Mouse (Mus musculus) bone marrow, adult 2 months (tissue): Measurements from ENCODE around the gene Ercc4. TPM values are rescaled to one million over a fixed set of nuclear protein-coding genes. Genes with fewer than 3 reads are reported as not detected.

Source experiments
- H3K27ac ChIP-seq: fragments of 200-500 bp; 2 replicates; pipeline ENCODE4 v1.5.1; 2012; ENCODE audit warnings: low read depth, mild to moderate bottlenecking, control low read depth, inconsistent platforms, low read length; ENCODE audit not compliant: control insufficient read depth, poor library complexity, insufficient read depth
- H3K4me1 ChIP-seq: fragments of 200-500 bp; 2 replicates; pipeline ENCODE4 v1.6.1; 2011; ENCODE audit warnings: low read length; ENCODE audit not compliant: control insufficient read depth, insufficient read depth
- H3K4me3 ChIP-seq: fragments of 200-500 bp; replicated peaks from 2 replicates; pipeline ENCODE3; 2011; ENCODE audit warnings: mild to moderate bottlenecking, low read depth, low read length, control low read depth; ENCODE audit not compliant: control insufficient read depth
- CTCF ChIP-seq: fragments of 200-500 bp; IDR thresholded peaks from 2 replicates; pipeline ENCODE4 v1.5.1; 2011; ENCODE audit warnings: low read length, control low read depth; ENCODE audit not compliant: control insufficient read depth, insufficient read depth
- POLR2A ChIP-seq: fragments of 200-500 bp; IDR thresholded peaks from 2 replicates; pipeline ENCODE4 v1.6.1; 2011; ENCODE audit warnings: low read depth, mild to moderate bottlenecking, control low read depth, low read length, borderline replicate concordance; ENCODE audit not compliant: control insufficient read depth
- WGBS: fragments of 180-500 bp; shearing (Covaris S2); methylation state at CpG from one replicate; pipeline ENCODE4 v1.1.7; 2018; 5-methylcytosine and 5-hydroxymethylcytosine counted together
- polyA plus RNA-seq: library from polyadenylated mRNA; stranded (reverse); fragments of >200 nt; gene quantifications from 2 replicates; pipeline ENCODE4 v1.2.4, GENCODE M21; 2011; ENCODE audit warnings: low replicate concordance; ENCODE audit not compliant: missing spikeins, insufficient read depth, insufficient read length

Gene Ercc4
- polyA plus RNA-seq, 1 experiment: 12.1 TPM

- TF ChIP-seq POLR2A: no peak
- no peak for TF ChIP-seq CTCF
- Histone ChIP-seq H3K4me1 (no peaks in the 10 kb centered on the region), H3K4me3 (no peak overlapping the region), H3K27ac (no peak overlapping the region)
- WGBS: 10% methylated on average over 5 of the region's 5 CpGs
Measured at GRCm38 (mm10) chr16:13197293-13197692, 87.8 kb downstream of the Ercc4 start.

GRCm38 (mm10) chr16:13199204-13199603 lies 89.7 kb downstream of the Ercc4 start:
- H3K27ac ChIP-seq: no peak overlapping the region
- WGBS: 70% methylated on average over 2 of the region's 2 CpGs
- TF ChIP-seq POLR2A (no peak), CTCF (no peak)
- H3K4me3 ChIP-seq: no peak overlapping the region
- no peaks in the 10 kb centered on the region for H3K4me1 ChIP-seq

Other genes with a start within 250 kb of the Ercc4 start
- gene Mrtfb, start 146.8 kb downstream of the Ercc4 start, polyA plus RNA-seq: 1.8 and 2.4 TPM in 2 replicates